In the genomic region with DNA sequence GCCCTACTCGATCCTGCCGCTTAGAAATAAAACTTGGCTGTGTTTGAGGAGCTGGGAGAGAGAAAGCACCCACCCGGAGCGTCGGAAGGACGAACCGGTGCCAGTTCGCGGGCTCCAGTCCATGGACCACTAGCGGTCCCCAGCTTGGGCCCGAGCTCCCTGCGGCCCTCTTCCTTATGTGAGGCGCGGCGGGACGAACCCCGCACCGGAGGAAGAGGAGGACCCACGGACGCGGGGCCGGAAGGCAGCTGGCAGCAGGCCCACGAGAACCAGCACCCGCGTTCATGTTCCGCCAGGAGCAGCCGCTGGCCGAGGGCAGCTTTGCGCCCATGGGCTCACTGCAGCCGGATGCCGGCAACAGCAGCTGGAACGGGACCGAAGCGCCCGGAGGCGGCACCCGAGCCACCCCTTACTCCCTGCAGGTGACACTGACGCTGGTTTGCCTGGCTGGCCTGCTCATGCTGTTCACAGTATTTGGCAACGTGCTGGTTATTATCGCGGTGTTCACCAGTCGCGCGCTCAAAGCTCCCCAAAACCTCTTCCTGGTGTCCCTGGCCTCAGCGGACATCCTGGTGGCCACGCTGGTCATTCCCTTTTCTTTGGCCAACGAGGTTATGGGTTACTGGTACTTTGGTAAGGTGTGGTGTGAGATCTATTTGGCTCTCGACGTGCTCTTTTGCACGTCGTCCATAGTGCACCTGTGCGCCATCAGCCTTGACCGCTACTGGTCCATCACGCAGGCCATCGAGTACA, we compare ENCODE assay signal across 8 mouse cellular contexts. TPM values are rescaled to one million over a fixed set of nuclear protein-coding genes. Genes with fewer than 3 reads are reported as not detected.
DNase-seq lines count a peak whose midpoint lies in the region; ATAC-seq and TF ChIP-seq lines count a peak whose summit lies in the region.

No protein-coding gene starts in this region.

- no peak for TF ChIP-seq CTCF in liver, embryonic 14.5 days (IDR thresholded peaks at IDR 0.05; ENCODE audit: low read depth)

- peak overlapping the region; percentile 99 for H3K4me2 ChIP-seq in hindbrain, embryonic 13.5 days
- H3K4me2 ChIP-seq in liver, embryonic 14.5 days (ENCODE audit: low read depth): peak overlapping the region; percentile 30

- H3K9me3 ChIP-seq in hindbrain, embryonic 13.5 days: no peaks in the 10 kb centered on the region
- no peaks in the 10 kb centered on the region for H3K9me3 ChIP-seq in liver, embryonic 14.5 days (ENCODE audit: control insufficient read depth, low read length)

- H3K27me3 ChIP-seq in hindbrain, embryonic 13.5 days: peaks cover 52% of the 10 kb centered on the region
- H3K27me3 ChIP-seq in liver, embryonic 14.5 days (ENCODE audit: control insufficient read depth, insufficient read depth, low read length): peaks cover 71% of the 10 kb centered on the region

- no peak for ATAC-seq in hindbrain, embryonic 13.5 days (ENCODE audit: low FRiP score)
- ATAC-seq in liver, embryonic 14.5 days (ENCODE audit: insufficient read depth): no peak

- WGBS in hindbrain, embryonic 13.5 days: 3% methylated on average over 55 of the region's 55 CpGs
- 3% methylated on average over 50 of the region's 55 CpGs for WGBS in liver, embryonic 14.5 days (ENCODE audit: insufficient replicate concordance)

- peak overlapping the region; percentile 64 for H3K4me3 ChIP-seq in hindbrain, embryonic 13.5 days
- H3K4me3 ChIP-seq in liver, embryonic 14.5 days (ENCODE audit: insufficient read depth in 1 of 2, low read depth in 2 of 2, low read length in 2 of 2): peak overlapping the region in 1 of 2 experiments; percentile 25; a peak in 2 of 4 replicates

- no peak for TF ChIP-seq EP300 in liver, embryonic 14.5 days (IDR thresholded peaks at IDR 0.05; ENCODE audit: low read depth)

- peak overlapping the region; percentile 86 for H3K9ac ChIP-seq in hindbrain, embryonic 13.5 days
- H3K9ac ChIP-seq in liver, embryonic 14.5 days (replicated peaks): no peak overlapping the region

- peaks cover 42% of the 10 kb centered on the region for H3K4me1 ChIP-seq in hindbrain, embryonic 13.5 days (replicated peaks)
- H3K4me1 ChIP-seq in liver, embryonic 14.5 days (replicated peaks; ENCODE audit: control insufficient read depth in 2 of 2, insufficient read depth in 2 of 2, low read length in 1 of 2): no peaks in the 10 kb centered on the region; a peak in 1 of 4 replicates

- peak overlapping the region; percentile 82 for H3K27ac ChIP-seq in hindbrain, embryonic 13.5 days
- H3K27ac ChIP-seq in liver, embryonic 14.5 days: no peak overlapping the region

- peak; percentile 15 for DNase-seq in gastrocnemius, postnatal 14 days
- no peak for DNase-seq in gastrocnemius, adult 8-10 months (ENCODE audit: low spot score in 2 of 2)
- peak; percentile 38 for DNase-seq in CD4-positive, CD25-positive, alpha-beta regulatory T cell, adult 2 months (ENCODE audit: low read depth, low spot score)
- DNase-seq in embryo, embryonic 9.5 days (ENCODE audit: extremely low spot score): peak; percentile 28
- no peak for DNase-seq in liver, embryonic 14.5 days (ENCODE audit: low read depth in 3 of 3, low spot score in 3 of 3)
- DNase-seq in right cerebral cortex, postnatal 10 days (ENCODE audit: low spot score in 2 of 2): peak; percentile 47 to 56
- DNase-seq in layer of hippocampus, adult 8-10 months (ENCODE audit: low spot score in 2 of 2): no peak

- intact Hi-C loops in gastrocnemius, postnatal 14 days (cut with DNase I; ENCODE audit: low total_unique reads): loop anchor here (10.0 kb wide), 2 partner anchors 199 to 489 kb away; no protein-coding TSS in a partner anchor

- no peaks in the 10 kb centered on the region for H3K36me3 ChIP-seq in hindbrain, embryonic 13.5 days
- H3K36me3 ChIP-seq in liver, embryonic 14.5 days (replicated peaks; ENCODE audit: control insufficient read depth, insufficient read depth, low read depth): no peaks in the 10 kb centered on the region

RNA-seq across cellular contexts. Expression of a gene that starts 2.2 kb away (rescaled TPM):
- total RNA-seq in gastrocnemius, postnatal 14 days (2021): 1 to 10 TPM in 1 of 2 experiments, under 1 TPM in 1; 0.78 to 1.2 TPM
- total RNA-seq in gastrocnemius, adult 8-10 months (2022): under 1 TPM; 0.10 to 0.38 (median 0.24) TPM
- 3.3 and 4.1 TPM in 2 replicates for polyA plus RNA-seq in hindbrain, embryonic 13.5 days (2015; fragmentation: Nextera tagmentation; extraction: Ambion mirVana)
- 0.09 and 0.11 TPM in 2 replicates for polyA plus RNA-seq in liver, embryonic 14.5 days (2012; rRNA removed)
- 0.04 and 0.10 TPM in 2 replicates for polyA plus RNA-seq in liver, embryonic 14.5 days (2014; fragmentation: Nextera tagmentation; extraction: Ambion mirVana)
- 10 to 100 TPM; 10.8 to 13.9 (median 13.1) TPM for total RNA-seq in layer of hippocampus, adult 8-10 months (2022)

Comparison
In these comparisons a context has a peak if more than half of its experiments do, and no peak if none do; other contexts are left out.
1. DNase-seq: peak in gastrocnemius, postnatal 14 days (single experiment), CD4-positive, CD25-positive, alpha-beta regulatory T cell, adult 2 months (single experiment), embryo, embryonic 9.5 days (single experiment) and right cerebral cortex, postnatal 10 days (2 of 2); none in gastrocnemius, adult 8-10 months (0 of 2), liver, embryonic 14.5 days (0 of 3) and layer of hippocampus, adult 8-10 months (0 of 2).
2. RNA of a gene that starts 2.2 kb away (total RNA-seq): 10.8 to 13.9 TPM in layer of hippocampus, adult 8-10 months; 0.78 to 1.2 TPM in gastrocnemius, postnatal 14 days and 0.10 to 0.38 TPM in gastrocnemius, adult 8-10 months; every median in the first group is over 4 times any median in the second.